Mouse (Mus musculus) hindbrain, embryonic 15.5 days (tissue): ENCODE data around the gene Fry. TPM values are rescaled to one million over a fixed set of nuclear protein-coding genes. Genes with fewer than 3 reads are reported as not detected.

Experiments used
- ATAC-seq: fragments of 200-750 bp; cut with Nextera tagmentation; 2 replicates; pipeline ENCODE4 v1.8.0; 2017; ENCODE audit warnings: low read depth, moderate number of reproducible peaks, moderate TSS enrichment; ENCODE audit not compliant: low FRiP score
- H3K27ac ChIP-seq: fragments of 300-500 bp; sonication (generic); replicated peaks from 2 replicates; pipeline ENCODE4 v1.5.1; 2015; ENCODE audit warnings: mild to moderate bottlenecking, inconsistent platforms
- H3K27me3 ChIP-seq: fragments of 300-500 bp; sonication (generic); 2 replicates; pipeline ENCODE4 v1.6.1; 2015; ENCODE audit warnings: control low read depth, inconsistent platforms
- H3K36me3 ChIP-seq: fragments of 300-500 bp; sonication (generic); 2 replicates; pipeline ENCODE4 v1.6.1; 2015; ENCODE audit warnings: control low read depth, inconsistent platforms
- H3K4me1 ChIP-seq: fragments of 300-500 bp; sonication (generic); replicated peaks from 2 replicates; pipeline ENCODE4 v1.6.1; 2015; ENCODE audit warnings: control low read depth, inconsistent platforms
- H3K4me2 ChIP-seq: fragments of 300-500 bp; sonication (generic); 2 replicates; pipeline ENCODE4 v1.6.1; 2015; ENCODE audit warnings: moderate library complexity, mild to moderate bottlenecking, inconsistent platforms
- H3K4me3 ChIP-seq: fragments of 300-500 bp; sonication (generic); 2 replicates; pipeline ENCODE4 v1.5.1; 2015; ENCODE audit warnings: mild to moderate bottlenecking, inconsistent platforms
- H3K9ac ChIP-seq: fragments of 300-500 bp; sonication (generic); 2 replicates; pipeline ENCODE4 v1.6.1; 2015; ENCODE audit warnings: inconsistent platforms
- H3K9me3 ChIP-seq: fragments of 300-500 bp; sonication (generic); 2 replicates; pipeline ENCODE4 v1.6.1; 2016; ENCODE audit warnings: control low read depth, inconsistent platforms
- WGBS: fragments of 180-500 bp; shearing (Covaris S2); methylation state at CpG from one replicate; pipeline ENCODE4 v1.1.7; 2015; 5-methylcytosine and 5-hydroxymethylcytosine counted together
- polyA plus RNA-seq: library from polyadenylated mRNA; unstranded; fragments of >200 nt; fragmentation: Nextera tagmentation; extraction: Ambion mirVana; gene quantifications from 2 replicates; pipeline ENCODE4 v1.2.1, GENCODE M21; 2015

Gene Fry
- polyA plus RNA-seq, 1 experiment from 2014 or later, result 52.0 TPM

- H3K9ac ChIP-seq, result no peak overlapping the region
- no peak for ATAC-seq
- no peak overlapping the region for H3K27ac ChIP-seq
- no peaks in the 10 kb centered on the region for H3K9me3 ChIP-seq
- WGBS, result 53% methylated on average over 5 of the region's 5 CpGs
- no peaks in the 10 kb centered on the region for H3K27me3 ChIP-seq
- H3K36me3 ChIP-seq, result peaks cover 7% of the 10 kb centered on the region
- H3K4me1 ChIP-seq, result no peaks in the 10 kb centered on the region
- no peak overlapping the region for H3K4me2 ChIP-seq
- H3K4me3 ChIP-seq, result no peak overlapping the region
Measured at GRCm38 (mm10) chr5:150325411-150325810, 207.0 kb downstream of the Fry start.

- Histone ChIP-seq H3K4me1 (no peaks in the 10 kb centered on the region), H3K36me3 (peaks cover 7% of the 10 kb centered on the region), H3K4me3 (no peak overlapping the region), H3K27ac (no peak overlapping the region), H3K27me3 (no peaks in the 10 kb centered on the region), H3K9me3 (no peaks in the 10 kb centered on the region), H3K9ac (no peak overlapping the region), H3K4me2 (no peak overlapping the region)
- ATAC-seq, result no peak
- WGBS, result 94% methylated on average over 6 of the region's 6 CpGs
Measured at GRCm38 (mm10) chr5:150328686-150329085, 210.2 kb downstream of the Fry start.

- 76% methylated on average over 2 of the region's 2 CpGs for WGBS
- no peak for ATAC-seq
- Histone ChIP-seq H3K27ac (no peak overlapping the region), H3K9ac (no peak overlapping the region), H3K4me3 (no peak overlapping the region), H3K4me2 (no peak overlapping the region), H3K27me3 (no peaks in the 10 kb centered on the region), H3K36me3 (peaks cover 6% of the 10 kb centered on the region), H3K4me1 (no peaks in the 10 kb centered on the region), H3K9me3 (no peaks in the 10 kb centered on the region)
Measured at GRCm38 (mm10) chr5:150331821-150332220, 213.4 kb downstream of the Fry start.

GRCm38 (mm10) chr5:150332810-150333209 lies 214.4 kb downstream of the Fry start:
- Histone ChIP-seq H3K27ac (no peak overlapping the region), H3K9me3 (no peaks in the 10 kb centered on the region), H3K4me1 (no peaks in the 10 kb centered on the region), H3K27me3 (no peaks in the 10 kb centered on the region), H3K36me3 (no peaks in the 10 kb centered on the region), H3K4me2 (no peak overlapping the region), H3K9ac (no peak overlapping the region), H3K4me3 (no peak overlapping the region)
- 59% methylated on average over 5 of the region's 5 CpGs for WGBS
- ATAC-seq, result no peak

DNA sequence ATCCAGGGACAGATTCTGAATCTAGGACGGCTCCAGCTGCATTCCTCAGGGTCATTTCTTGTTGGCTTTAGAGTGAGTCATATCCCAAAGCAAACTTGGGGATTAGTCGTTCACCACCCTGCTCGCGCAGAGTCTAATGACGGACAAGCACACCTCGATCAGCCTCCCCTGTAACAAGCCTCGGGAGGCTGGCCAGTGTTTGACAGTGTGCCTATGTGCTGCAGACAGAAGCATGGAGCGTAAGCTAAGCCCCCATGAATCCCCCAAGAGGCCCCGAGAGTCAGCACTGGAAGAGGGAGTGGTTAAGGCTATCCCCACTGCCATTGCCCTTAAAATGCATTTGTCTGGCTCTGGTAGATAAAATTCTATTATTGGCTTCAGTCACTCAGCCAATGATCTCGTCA lies 214.9 kb downstream of the Fry start:
- no peak overlapping the region for H3K27ac ChIP-seq
- no peak for ATAC-seq
- H3K9me3 ChIP-seq, result no peaks in the 10 kb centered on the region
- WGBS, result 78% methylated on average over 10 of the region's 10 CpGs
- no peaks in the 10 kb centered on the region for H3K27me3 ChIP-seq
- no peak overlapping the region for H3K4me2 ChIP-seq
- no peaks in the 10 kb centered on the region for H3K36me3 ChIP-seq
- no peak overlapping the region for H3K4me3 ChIP-seq
- H3K4me1 ChIP-seq, result no peaks in the 10 kb centered on the region
- no peak overlapping the region for H3K9ac ChIP-seq

- no peak overlapping the region for H3K9ac ChIP-seq
- no peak overlapping the region for H3K4me3 ChIP-seq
- no peaks in the 10 kb centered on the region for H3K27me3 ChIP-seq
- H3K27ac ChIP-seq, result no peak overlapping the region
- no peaks in the 10 kb centered on the region for H3K9me3 ChIP-seq
- H3K4me1 ChIP-seq, result no peaks in the 10 kb centered on the region
- no peak overlapping the region for H3K4me2 ChIP-seq
- 72% methylated on average over 10 of the region's 10 CpGs for WGBS
- ATAC-seq, result no peak
- H3K36me3 ChIP-seq, result no peaks in the 10 kb centered on the region
Measured at GRCm38 (mm10) chr5:150336451-150336850, 218.0 kb downstream of the Fry start.

DNA sequence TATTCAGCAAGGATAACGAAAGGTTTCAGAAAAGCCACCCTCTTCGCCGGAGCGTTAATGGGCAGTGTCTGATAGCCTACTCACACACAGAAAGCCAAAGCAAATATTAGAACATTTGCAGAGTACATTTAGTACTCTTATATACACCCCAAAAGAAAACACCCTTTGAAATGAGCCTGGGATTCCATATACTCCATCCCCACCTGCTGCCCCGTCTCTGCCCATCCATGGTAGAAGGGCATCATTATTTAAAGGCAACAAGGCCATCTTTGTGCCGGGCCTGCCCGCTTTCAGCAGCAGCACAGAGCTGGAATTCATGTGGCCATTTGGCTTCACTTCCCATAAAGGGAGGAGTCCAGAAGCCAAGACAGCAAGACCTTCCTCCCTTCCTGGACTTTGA lies 219.3 kb downstream of the Fry start:
- Histone ChIP-seq H3K4me3 (no peak overlapping the region), H3K9ac (no peak overlapping the region), H3K4me2 (no peak overlapping the region), H3K27ac (no peak overlapping the region), H3K4me1 (no peaks in the 10 kb centered on the region), H3K27me3 (no peaks in the 10 kb centered on the region), H3K36me3 (no peaks in the 10 kb centered on the region), H3K9me3 (no peaks in the 10 kb centered on the region)
- no peak for ATAC-seq
- 86% methylated on average over 7 of the region's 7 CpGs for WGBS

GRCm38 (mm10) chr5:150340944-150341343 lies 222.5 kb downstream of the Fry start:
- no peaks in the 10 kb centered on the region for H3K4me1 ChIP-seq
- no peak overlapping the region for H3K4me3 ChIP-seq
- ATAC-seq, result no peak
- no peaks in the 10 kb centered on the region for H3K27me3 ChIP-seq
- no peak overlapping the region for H3K4me2 ChIP-seq
- WGBS, result 76% methylated on average over 5 of the region's 5 CpGs
- no peak overlapping the region for H3K9ac ChIP-seq
- H3K36me3 ChIP-seq, result peaks cover 7% of the 10 kb centered on the region
- H3K27ac ChIP-seq, result no peak overlapping the region
- H3K9me3 ChIP-seq, result no peaks in the 10 kb centered on the region

- H3K27ac ChIP-seq, result no peak overlapping the region
- no peak overlapping the region for H3K9ac ChIP-seq
- H3K36me3 ChIP-seq, result peaks cover 19% of the 10 kb centered on the region
- ATAC-seq, result no peak
- 87% methylated on average over 3 of the region's 3 CpGs for WGBS
- H3K9me3 ChIP-seq, result no peaks in the 10 kb centered on the region
- no peaks in the 10 kb centered on the region for H3K27me3 ChIP-seq
- no peaks in the 10 kb centered on the region for H3K4me1 ChIP-seq
- H3K4me2 ChIP-seq, result no peak overlapping the region
- no peak overlapping the region for H3K4me3 ChIP-seq
Measured at GRCm38 (mm10) chr5:150342139-150342538, 223.7 kb downstream of the Fry start.

DNA sequence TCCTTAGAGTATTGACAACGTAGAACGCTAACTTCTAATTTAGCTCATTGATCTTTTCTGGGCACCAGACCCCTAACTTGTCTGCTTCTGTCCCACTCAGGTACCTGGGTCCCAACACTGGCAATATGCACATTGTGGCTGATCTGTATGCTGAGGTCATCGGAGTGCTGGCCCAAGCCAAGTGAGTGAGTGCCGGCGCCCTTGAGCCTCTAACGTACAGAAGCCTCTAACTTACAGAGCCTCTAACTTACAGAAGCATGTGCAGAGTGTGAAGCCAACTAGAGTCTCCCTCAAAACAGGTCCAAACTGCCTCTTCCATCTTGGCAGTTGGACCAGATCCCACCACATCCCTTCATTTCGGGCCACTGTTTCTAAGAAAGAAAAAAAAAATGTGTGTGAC lies 227.5 kb downstream of the Fry start:
- no peak for ATAC-seq
- Histone ChIP-seq H3K36me3 (peaks cover 39% of the 10 kb centered on the region), H3K27me3 (no peaks in the 10 kb centered on the region), H3K4me2 (no peak overlapping the region), H3K4me1 (no peaks in the 10 kb centered on the region), H3K4me3 (no peak overlapping the region), H3K27ac (no peak overlapping the region), H3K9me3 (no peaks in the 10 kb centered on the region), H3K9ac (no peak overlapping the region)
- 89% methylated on average over 7 of the region's 7 CpGs for WGBS

DNA sequence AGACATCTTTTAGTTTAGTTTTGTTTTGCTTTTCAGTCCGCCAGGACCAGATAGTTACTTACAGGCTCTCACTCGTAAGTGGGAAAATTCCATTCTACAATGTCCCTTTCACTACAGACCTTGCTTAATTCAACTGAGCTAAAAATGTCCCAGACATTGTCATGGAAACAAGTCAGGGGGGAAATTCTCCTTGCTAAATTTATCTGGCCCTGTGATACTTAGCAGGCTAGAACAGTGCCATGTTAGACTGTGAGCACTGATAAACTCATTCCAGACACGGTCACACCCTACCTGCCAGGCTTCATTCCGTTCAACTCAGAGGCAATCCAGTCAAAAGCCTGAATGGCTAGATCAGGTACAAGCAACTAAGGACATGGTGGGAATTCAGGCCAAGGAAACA lies 227.9 kb downstream of the Fry start:
- H3K27ac ChIP-seq, result no peak overlapping the region
- no peak for ATAC-seq
- WGBS, result 82% methylated on average over 4 of the region's 4 CpGs

GRCm38 (mm10) chr5:150347845-150348244 lies 229.4 kb downstream of the Fry start:
- 94% methylated on average over 2 of the region's 2 CpGs for WGBS
- H3K27me3 ChIP-seq, result no peaks in the 10 kb centered on the region
- H3K36me3 ChIP-seq, result peaks cover 39% of the 10 kb centered on the region
- no peak overlapping the region for H3K4me3 ChIP-seq
- H3K9ac ChIP-seq, result no peak overlapping the region
- H3K27ac ChIP-seq, result no peak overlapping the region
- no peak overlapping the region for H3K4me2 ChIP-seq
- no peak for ATAC-seq
- no peaks in the 10 kb centered on the region for H3K4me1 ChIP-seq
- H3K9me3 ChIP-seq, result no peaks in the 10 kb centered on the region

More for the DNA sequence above, 227.9 kb downstream of the Fry start:
- no peak overlapping the region for H3K9ac ChIP-seq
- no peak overlapping the region for H3K4me3 ChIP-seq
- no peak overlapping the region for H3K4me2 ChIP-seq
- peaks cover 39% of the 10 kb centered on the region for H3K36me3 ChIP-seq
- no peaks in the 10 kb centered on the region for H3K27me3 ChIP-seq
- H3K9me3 ChIP-seq, result no peaks in the 10 kb centered on the region
- H3K4me1 ChIP-seq, result no peaks in the 10 kb centered on the region

- H3K27ac ChIP-seq, result no peak overlapping the region
- no peak overlapping the region for H3K4me2 ChIP-seq
- H3K9ac ChIP-seq, result no peak overlapping the region
- H3K4me1 ChIP-seq, result no peaks in the 10 kb centered on the region
- no peaks in the 10 kb centered on the region for H3K27me3 ChIP-seq
- no peak overlapping the region for H3K4me3 ChIP-seq
- WGBS, result 86% methylated on average over 1 of the region's 1 CpGs
- ATAC-seq, result no peak
- peaks cover 39% of the 10 kb centered on the region for H3K36me3 ChIP-seq
- H3K9me3 ChIP-seq, result no peaks in the 10 kb centered on the region
Measured at GRCm38 (mm10) chr5:150348302-150348701, 229.9 kb downstream of the Fry start.
